In the genomic region with DNA sequence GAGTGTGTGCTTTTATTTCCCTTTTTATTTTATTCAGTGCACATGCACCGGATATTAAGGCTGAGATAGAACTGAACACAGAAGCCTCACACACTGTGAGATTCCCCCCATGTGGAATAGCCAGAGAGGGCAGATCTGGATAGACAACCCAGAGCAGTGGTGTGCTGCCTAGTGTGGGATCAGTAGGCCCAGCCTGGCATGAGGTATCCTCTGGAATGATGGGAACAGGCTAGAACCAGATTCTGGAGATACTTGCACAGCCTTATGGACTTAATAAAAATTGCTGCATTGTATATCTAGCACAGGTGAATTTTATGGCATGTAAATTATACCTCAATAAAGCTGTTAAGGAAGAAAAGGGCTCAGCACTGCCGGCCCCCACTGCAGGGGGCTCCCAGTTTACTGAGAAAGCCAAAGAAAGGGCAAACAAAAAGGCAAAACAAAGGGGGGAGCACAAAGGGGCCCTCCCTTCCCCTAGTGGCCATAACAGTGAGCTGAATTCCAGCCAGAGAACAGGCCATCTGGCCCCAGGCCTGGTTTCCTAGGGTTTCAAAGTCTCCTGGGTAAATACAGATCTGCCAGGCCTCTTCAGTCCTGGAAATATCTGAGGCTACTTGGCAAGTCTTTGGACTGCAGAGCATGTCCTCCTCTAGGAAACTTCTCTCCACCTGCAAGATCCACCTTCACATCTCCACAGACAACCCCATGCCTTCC, we compare ENCODE assay signal across 8 mouse cellular contexts.
DNase-seq lines count a peak whose midpoint lies in the region; TF ChIP-seq lines count a peak whose summit lies in the region.

No protein-coding gene starts in this region.

- H3K4me3 ChIP-seq in left cerebral cortex, adult 2 months, result no peak overlapping the region

- no peak for DNase-seq in left cerebral cortex, adult 2 months (ENCODE audit: extremely low spot score in 1 of 2, low spot score in 2 of 2)
- no peak for DNase-seq in left cerebral cortex, postnatal 14 days (ENCODE audit: low spot score in 2 of 2)
- DNase-seq in cerebellum, postnatal 25 days, result peak; percentile 66 to 73
- DNase-seq in heart, postnatal 25 days (ENCODE audit: low spot score), result peak; percentile 64
- DNase-seq in lung, postnatal 10 days, result peak; percentile 62
- no peak for DNase-seq in left cerebral cortex, adult 8-10 months (ENCODE audit: low spot score in 2 of 2)
- DNase-seq in thymus, postnatal 36 days, result no peak
- DNase-seq in urinary bladder, adult 18-20 months (ENCODE audit: low spot score in 2 of 2), result no peak

- peak; percentile 51 for TF ChIP-seq CTCF in left cerebral cortex, adult 2 months (IDR thresholded peaks at IDR 0.05)

- 0 out of 2 replicates have a peak overlapping the region, but pooled peaks have one; percentile 44 for H3K27ac ChIP-seq in left cerebral cortex, adult 2 months

- intact Hi-C loops in left cerebral cortex, adult 2 months (cut with DNase I), result loop anchor here (5.0 kb wide), 1 partner anchor 82 kb away; no protein-coding TSS in a partner anchor
- intact Hi-C loops in left cerebral cortex, postnatal 14 days (cut with DNase I), result no loop called here
- intact Hi-C loops in heart, postnatal 25 days (cut with DNase I), result loop anchor here (5.0 to 10.0 kb wide), 2 partner anchors 65 to 213 kb away; no protein-coding TSS in a partner anchor

Comparison
In these comparisons a context has a peak if more than half of its experiments do, and no peak if none do; other contexts are left out.
1. DNase-seq: peak in cerebellum, postnatal 25 days (2 of 2), heart, postnatal 25 days (single experiment) and lung, postnatal 10 days (single experiment); none in left cerebral cortex, adult 2 months (0 of 2), left cerebral cortex, postnatal 14 days (0 of 2), left cerebral cortex, adult 8-10 months (0 of 2), thymus, postnatal 36 days (0 of 2) and urinary bladder, adult 18-20 months (0 of 2).